In the genomic region with DNA sequence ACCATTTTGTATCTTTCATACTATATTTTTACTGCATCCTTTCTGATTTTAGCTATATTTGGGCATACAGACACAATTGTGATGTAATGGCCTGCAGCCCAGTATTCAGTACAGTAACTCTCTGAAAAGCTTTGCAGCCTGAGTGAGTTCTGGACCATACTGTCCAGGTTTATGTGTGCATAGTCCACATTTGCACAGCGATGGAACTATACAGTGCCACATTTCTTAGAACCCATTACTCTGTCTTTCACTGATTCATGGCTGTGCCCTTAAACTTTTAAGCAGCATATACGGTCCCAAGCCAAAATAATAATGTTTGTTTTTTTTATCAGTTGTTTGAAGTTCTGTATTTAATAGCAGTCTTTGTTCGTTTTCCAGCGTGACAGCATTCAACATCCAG, we compare ENCODE assay signal across 14 mouse cellular contexts. TPM values are rescaled to one million over a fixed set of nuclear protein-coding genes. Genes with fewer than 3 reads are reported as not detected.
DNase-seq lines count a peak whose midpoint lies in the region; ATAC-seq and TF ChIP-seq lines count a peak whose summit lies in the region.
"Had no signal": no experiment of that assay in that cellular context is flagged by ENCODE, and none has a peak within 500 bp of the region (broad histone marks: within the 10 kb centered on the region; RNA-seq: fewer than 3 reads in every experiment).

No protein-coding gene starts in this region.

- no peak overlapping the region for H3K4me3 ChIP-seq in hindbrain, embryonic 10.5 days
- no peak overlapping the region for H3K4me3 ChIP-seq in hindbrain, embryonic 12.5 days
- no peak overlapping the region for H3K4me3 ChIP-seq in forebrain, embryonic 14.5 days (ENCODE audit: low read depth, low read length)
- no peak overlapping the region for H3K4me3 ChIP-seq in hindbrain, embryonic 14.5 days (replicated peaks; ENCODE audit: low read length)
- 0 out of 2 replicates have a peak overlapping the region, but pooled peaks have one; percentile 34 for H3K4me3 ChIP-seq in midbrain, embryonic 15.5 days
- H3K4me3 ChIP-seq in gastrocnemius, adult 2 months, result no peak overlapping the region
- H3K4me3 ChIP-seq in heart, embryonic 12.5 days, result no peak overlapping the region
- H3K4me3 ChIP-seq: erythroblast, embryonic 14.5 days; limb, embryonic 13.5 days; myocyte had no signal

- no peak overlapping the region for H3K4me2 ChIP-seq in hindbrain, embryonic 12.5 days (replicated peaks)
- H3K4me2 ChIP-seq in forebrain, embryonic 14.5 days (ENCODE audit: low read length), result peak overlapping the region; percentile 60; the same call in 1 of the 2 replicates
- H3K4me2 ChIP-seq in hindbrain, embryonic 14.5 days (replicated peaks), result peak overlapping the region; percentile 63; the same call in 1 of the 2 replicates
- peak overlapping the region; percentile 58; the same call in 1 of the 2 replicates for H3K4me2 ChIP-seq in midbrain, embryonic 15.5 days
- H3K4me2 ChIP-seq in heart, embryonic 12.5 days, result no peak overlapping the region

- H3K4me1 ChIP-seq in hindbrain, embryonic 10.5 days (replicated peaks), result peaks cover 14% of the 10 kb centered on the region
- H3K4me1 ChIP-seq in hindbrain, embryonic 12.5 days, result peaks cover 4% of the 10 kb centered on the region
- peaks cover 4% of the 10 kb centered on the region; the same call in 1 of the 2 replicates for H3K4me1 ChIP-seq in forebrain, embryonic 14.5 days (ENCODE audit: control insufficient read depth, insufficient read depth, low read length)
- peaks cover 4% of the 10 kb centered on the region; the same call in 1 of the 2 replicates for H3K4me1 ChIP-seq in hindbrain, embryonic 14.5 days (replicated peaks; ENCODE audit: control insufficient read depth, insufficient read depth, low read length)
- H3K4me1 ChIP-seq in midbrain, embryonic 15.5 days, result no peaks in the 10 kb centered on the region; the same call in none of the 2 replicates
- H3K4me1 ChIP-seq in heart, embryonic 12.5 days (replicated peaks), result peaks cover 4% of the 10 kb centered on the region; the same call in 1 of the 2 replicates

- no peaks in the 10 kb centered on the region for H3K9me3 ChIP-seq in hindbrain, embryonic 10.5 days
- H3K9me3 ChIP-seq in hindbrain, embryonic 12.5 days (replicated peaks), result no peaks in the 10 kb centered on the region
- no peaks in the 10 kb centered on the region for H3K9me3 ChIP-seq in forebrain, embryonic 14.5 days (replicated peaks; ENCODE audit: control insufficient read depth, low read length)
- no peaks in the 10 kb centered on the region for H3K9me3 ChIP-seq in hindbrain, embryonic 14.5 days (ENCODE audit: control insufficient read depth, low read length)
- no peaks in the 10 kb centered on the region for H3K9me3 ChIP-seq in midbrain, embryonic 15.5 days
- no peaks in the 10 kb centered on the region for H3K9me3 ChIP-seq in heart, embryonic 12.5 days (replicated peaks)
- H3K9me3 ChIP-seq: limb, embryonic 13.5 days had no signal

- intact Hi-C loops in gastrocnemius, adult 2 months (cut with DNase I), result no loop called here

- DNase-seq in hindbrain, embryonic 10.5 days (ENCODE audit: low spot score), result no peak
- no peak for DNase-seq in forebrain, embryonic 14.5 days (ENCODE audit: low spot score)
- no peak for DNase-seq in hindbrain, embryonic 14.5 days (ENCODE audit: low spot score)
- no peak for DNase-seq in gastrocnemius, adult 2 months
- DNase-seq: gastrocnemius, postnatal 25 days; kidney, adult 18-20 months had no signal

- H3K36me3 ChIP-seq in hindbrain, embryonic 10.5 days, result no peaks in the 10 kb centered on the region
- no peaks in the 10 kb centered on the region for H3K36me3 ChIP-seq in hindbrain, embryonic 12.5 days
- H3K36me3 ChIP-seq in forebrain, embryonic 14.5 days (ENCODE audit: control insufficient read depth, insufficient read depth, low read length), result no peaks in the 10 kb centered on the region
- H3K36me3 ChIP-seq in hindbrain, embryonic 14.5 days (replicated peaks; ENCODE audit: control insufficient read depth, insufficient read depth), result no peaks in the 10 kb centered on the region
- no peaks in the 10 kb centered on the region for H3K36me3 ChIP-seq in midbrain, embryonic 15.5 days (replicated peaks)
- no peaks in the 10 kb centered on the region for H3K36me3 ChIP-seq in heart, embryonic 12.5 days

- ATAC-seq in hindbrain, embryonic 12.5 days (ENCODE audit: low FRiP score), result no peak
- peak; percentile 47 for ATAC-seq in forebrain, embryonic 14.5 days
- ATAC-seq in hindbrain, embryonic 14.5 days (ENCODE audit: low FRiP score), result no peak
- ATAC-seq in midbrain, embryonic 15.5 days (replicated peaks), result peak; percentile 34; the same call in 1 of the 2 replicates
- no peak for ATAC-seq in heart, embryonic 12.5 days (ENCODE audit: insufficient number of reproducible peaks, low FRiP score)

- no peak for TF ChIP-seq CTCF in gastrocnemius, adult 2 months (IDR thresholded peaks at IDR 0.05)

- 73% methylated on average over 4 of the region's 4 CpGs for WGBS in hindbrain, embryonic 10.5 days
- WGBS in hindbrain, embryonic 12.5 days, result 60% methylated on average over 4 of the region's 4 CpGs
- WGBS in forebrain, embryonic 14.5 days, result 10% methylated on average over 4 of the region's 4 CpGs
- 49% methylated on average over 4 of the region's 4 CpGs for WGBS in hindbrain, embryonic 14.5 days
- 34% methylated on average over 4 of the region's 4 CpGs for WGBS in midbrain, embryonic 15.5 days
- WGBS in heart, embryonic 12.5 days, result 73% methylated on average over 4 of the region's 4 CpGs

- no peak overlapping the region for H3K9ac ChIP-seq in hindbrain, embryonic 12.5 days
- H3K9ac ChIP-seq in forebrain, embryonic 14.5 days (ENCODE audit: low read length), result no peak overlapping the region
- H3K9ac ChIP-seq in hindbrain, embryonic 14.5 days, result no peak overlapping the region
- no peak overlapping the region for H3K9ac ChIP-seq in midbrain, embryonic 15.5 days
- no peak overlapping the region for H3K9ac ChIP-seq in heart, embryonic 12.5 days
- H3K9ac ChIP-seq: limb, embryonic 13.5 days; liver, embryonic 14.5 days had no signal

- H3K27ac ChIP-seq in hindbrain, embryonic 10.5 days, result peak overlapping the region; percentile 45; the same call in 1 of the 2 replicates
- H3K27ac ChIP-seq in hindbrain, embryonic 12.5 days, result no peak overlapping the region
- no peak overlapping the region for H3K27ac ChIP-seq in forebrain, embryonic 14.5 days (ENCODE audit: low read depth, low read length)
- no peak overlapping the region for H3K27ac ChIP-seq in hindbrain, embryonic 14.5 days
- H3K27ac ChIP-seq in midbrain, embryonic 15.5 days, result no peak overlapping the region
- H3K27ac ChIP-seq in gastrocnemius, adult 2 months, result no peak overlapping the region
- H3K27ac ChIP-seq in heart, embryonic 12.5 days (ENCODE audit: poor library complexity, severe bottlenecking), result no peak overlapping the region
- H3K27ac ChIP-seq: liver, embryonic 14.5 days; stomach, postnatal 0 days had no signal

- H3K27me3 ChIP-seq in hindbrain, embryonic 10.5 days (ENCODE audit: insufficient read depth, poor library complexity, severe bottlenecking), result no peaks in the 10 kb centered on the region
- no peaks in the 10 kb centered on the region for H3K27me3 ChIP-seq in hindbrain, embryonic 12.5 days
- no peaks in the 10 kb centered on the region for H3K27me3 ChIP-seq in forebrain, embryonic 14.5 days (replicated peaks; ENCODE audit: control insufficient read depth, insufficient read depth, low read length)
- no peaks in the 10 kb centered on the region for H3K27me3 ChIP-seq in hindbrain, embryonic 14.5 days (ENCODE audit: control insufficient read depth, insufficient read depth, low read length)
- H3K27me3 ChIP-seq in midbrain, embryonic 15.5 days (replicated peaks), result no peaks in the 10 kb centered on the region
- H3K27me3 ChIP-seq in heart, embryonic 12.5 days (replicated peaks), result no peaks in the 10 kb centered on the region
- H3K27me3 ChIP-seq: limb, embryonic 13.5 days had no signal

RNA-seq across cellular contexts. Expression of gene Vcam1, which starts 25.2 kb away (rescaled TPM):
- 33.1 and 55.1 TPM in 2 replicates for polyA plus RNA-seq in hindbrain, embryonic 10.5 days (2016; fragmentation: Nextera tagmentation; extraction: Ambion mirVana)
- 81.2 and 90.2 TPM in 2 replicates for polyA plus RNA-seq in hindbrain, embryonic 12.5 days (2016; fragmentation: Nextera tagmentation; extraction: Ambion mirVana)
- 33.1 and 35.6 TPM in 2 replicates for polyA plus RNA-seq in forebrain, embryonic 14.5 days (2014; fragmentation: Nextera tagmentation; extraction: Ambion mirVana)
- polyA plus RNA-seq in hindbrain, embryonic 14.5 days (2014; fragmentation: Nextera tagmentation; extraction: Ambion mirVana), result 36.9 and 41.5 TPM in 2 replicates
- 32.6 and 38.6 TPM in 2 replicates for polyA plus RNA-seq in midbrain, embryonic 15.5 days (2015; fragmentation: Nextera tagmentation; extraction: Ambion mirVana)
- total RNA-seq in gastrocnemius, adult 2 months (2021), result 1 to 10 TPM; 2.2 to 2.8 TPM
- 69.7 and 73.1 TPM in 2 replicates for polyA plus RNA-seq in heart, embryonic 12.5 days (2016; fragmentation: Nextera tagmentation; extraction: Ambion mirVana)

Comparison
In these comparisons a context has a peak if more than half of its experiments do, and no peak if none do; other contexts are left out.
1. H3K4me2 ChIP-seq: peak in forebrain, embryonic 14.5 days (single experiment), hindbrain, embryonic 14.5 days (single experiment) and midbrain, embryonic 15.5 days (single experiment); none in hindbrain, embryonic 12.5 days (single experiment) and heart, embryonic 12.5 days (single experiment).
2. ATAC-seq: peak in forebrain, embryonic 14.5 days (single experiment) and midbrain, embryonic 15.5 days (single experiment); none in hindbrain, embryonic 12.5 days (single experiment), hindbrain, embryonic 14.5 days (single experiment) and heart, embryonic 12.5 days (single experiment).